Mouse (Mus musculus) forelimb bud, embryonic 11.5 days (tissue): Measurements from ENCODE around the gene Gm4187.
"Not testable (repeated sequence)": the region's sequence is repeated elsewhere in the genome, so short reads cannot be mapped to it uniquely, and the experiment has no call there.

Experiments used
- DNase-seq: peaks from one replicate; pipeline ENCODE4 v3.0.0-alpha.2; 2012; ENCODE audit warnings: low read depth, low spot score

Gm4187 gene

GRCm38 (mm10) chr7:22329617-22330016 lies at the start of gene Gm4187:
TSS of gene Gm4187 (minus strand) at chr7:22329717.
- not testable (repeated sequence) for DNase-seq

- not testable (repeated sequence) for DNase-seq
These were observed 41.4 kb upstream of the Gm4187 start, which contains the start of gene Gm8660 for GRCm38 (mm10) chr7:22370939-22371338. TSS of gene Gm8660 (minus strand) at chr7:22371039.
